Mouse (Mus musculus) activated CD4-positive, CD25-positive, alpha-beta regulatory T cell, adult 9 weeks (primary cell): ENCODE measurements around the gene Cyfip2. TPM values are rescaled to one million over a fixed set of nuclear protein-coding genes. Genes with fewer than 3 reads are reported as not detected.

Experiments
- polyA plus RNA-seq: library from polyadenylated mRNA; unstranded; fragments of 100-300 nt; shearing (Covaris generic); gene quantifications from one replicate; pipeline ENCODE4 v1.2.1, GENCODE M21; 2017

Gene Cyfip2
- 189 TPM for polyA plus RNA-seq

DNA sequence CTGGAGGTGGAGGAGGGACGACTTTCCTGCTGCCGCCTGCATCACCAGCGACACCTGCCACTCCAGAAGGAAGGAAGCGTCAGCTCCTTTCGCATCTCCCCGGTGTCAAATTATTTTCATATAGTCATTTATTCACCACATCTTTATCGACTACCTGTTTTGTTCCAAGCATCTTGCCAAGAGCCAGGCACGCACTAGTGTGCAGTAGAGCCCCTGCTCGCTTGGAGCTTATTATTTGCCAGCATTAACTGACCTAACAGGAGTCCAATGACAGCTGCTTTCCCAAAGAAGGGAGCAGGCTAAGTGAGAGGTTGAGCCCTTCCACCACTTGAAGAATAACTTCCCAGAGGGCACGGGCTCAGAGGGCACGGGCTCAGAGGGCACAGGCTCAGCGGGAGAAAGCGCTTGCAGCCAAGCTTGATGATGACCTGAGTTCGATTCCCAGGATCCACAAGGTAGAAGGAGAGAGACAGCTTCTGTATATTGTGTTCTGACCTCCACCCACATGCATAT, at the start of gene Cyfip2:
TSS of gene Cyfip2 (minus strand) at position 337 of the 513 bp plus-strand sequence.

DNA sequence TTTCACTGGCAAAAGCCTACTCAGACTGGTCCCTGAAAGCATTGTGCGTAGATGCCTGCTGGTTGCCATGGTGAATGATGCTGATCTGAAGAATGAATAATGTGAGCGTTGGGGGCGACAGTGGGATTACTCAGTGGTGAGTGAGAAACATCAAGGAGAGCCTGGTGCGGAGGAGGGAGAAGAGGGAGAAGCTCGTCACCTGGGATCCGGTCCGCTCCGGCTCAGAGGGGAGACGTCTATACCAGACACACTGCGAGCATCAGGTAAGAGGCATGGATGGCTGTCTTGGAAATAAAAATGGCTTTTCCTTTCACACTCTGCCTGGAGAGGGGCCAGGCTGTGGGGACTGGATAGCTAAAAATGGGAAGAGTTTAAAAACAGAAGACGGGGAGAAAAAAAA, 77.3 kb downstream of the Cyfip2 start, which contains the start of gene Fndc9:
TSS of gene Fndc9 (plus strand) at position 198 of the 400 bp plus-strand sequence.

DNA sequence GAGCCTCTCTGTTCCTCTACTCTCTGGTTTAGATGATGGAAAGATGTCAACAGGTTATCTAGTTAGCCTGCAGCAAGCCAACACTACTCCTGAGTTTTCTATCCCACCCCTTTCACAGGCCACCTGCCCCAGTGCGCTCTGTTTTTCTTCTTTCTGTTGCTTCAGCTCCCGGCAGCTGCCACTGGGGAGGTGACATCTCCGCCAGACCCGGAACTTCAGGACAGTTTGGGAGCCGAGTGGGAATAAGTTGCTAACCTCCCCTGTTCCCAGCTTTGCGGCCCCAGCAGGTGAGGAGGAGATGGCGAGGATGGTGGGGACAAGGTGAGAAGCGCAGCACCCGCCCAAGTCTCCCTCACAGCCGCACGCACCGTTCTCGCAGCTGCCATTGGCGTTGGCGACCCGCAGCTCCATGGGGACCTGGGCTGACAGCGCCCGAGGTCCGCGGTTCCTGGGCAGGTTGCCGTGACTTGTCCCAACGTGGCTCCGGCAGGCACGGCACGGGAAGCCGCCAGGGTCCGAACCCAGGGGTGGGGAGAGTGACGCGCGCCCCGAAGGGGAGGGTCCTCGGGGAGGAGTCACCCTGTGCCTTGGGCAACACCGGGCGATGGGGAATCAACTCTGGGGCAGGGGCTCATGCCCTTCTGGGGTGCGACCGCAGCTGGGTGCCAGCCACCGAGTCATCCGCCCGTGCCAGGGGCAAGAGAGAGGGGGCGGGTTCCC, 146.6 kb downstream of the Cyfip2 start, which contains the start of gene Nipal4:
TSS of gene Nipal4 (minus strand) at position 643 of the 720 bp plus-strand sequence.

Other genes starting within 250 kb of the Cyfip2 start
- gene Nipal4, start 146.4 kb downstream of the Cyfip2 start, polyA plus RNA-seq, result 0.28 TPM
- gene Fndc9, start 77.3 kb downstream of the Cyfip2 start, polyA plus RNA-seq, result 0.87 TPM
- 285 TPM for gene Itk, start 76.7 kb upstream of the Cyfip2 start, polyA plus RNA-seq
- 1.8 TPM for gene Fam71b, start 83.7 kb upstream of the Cyfip2 start, polyA plus RNA-seq
- 67.4 TPM for gene Med7, start 124.1 kb upstream of the Cyfip2 start, polyA plus RNA-seq
- 3.3 TPM for gene Havcr2, start 142.1 kb upstream of the Cyfip2 start, polyA plus RNA-seq
- gene Gm12169, start 211.4 kb upstream of the Cyfip2 start, polyA plus RNA-seq, result 1.7 TPM